Mouse (Mus musculus): ENCODE results near the gene Ubqln1. TPM values are rescaled to one million over a fixed set of nuclear protein-coding genes. Genes with fewer than 3 reads are reported as not detected.

Gene Ubqln1
- 135 TPM for polyA plus RNA-seq (2015; fragmentation: Illumina TruSeq; extraction: RNeasy Lipid Tissue Mini Kit (QIAGEN cat#74804); ENCODE audit: low read depth, low replicate concordance)

GRCm38 (mm10) chr13:58215592-58216341, at the start of gene Ubqln1:
Gene Ubqln1 (minus strand): TSS chr13:58215653.

GRCm38 (mm10) chr13:58157447-58158098, 57.9 kb downstream of the Ubqln1 start, which contains the start of gene Idnk:
Gene Idnk (plus strand): TSS chr13:58157649.

DNA sequence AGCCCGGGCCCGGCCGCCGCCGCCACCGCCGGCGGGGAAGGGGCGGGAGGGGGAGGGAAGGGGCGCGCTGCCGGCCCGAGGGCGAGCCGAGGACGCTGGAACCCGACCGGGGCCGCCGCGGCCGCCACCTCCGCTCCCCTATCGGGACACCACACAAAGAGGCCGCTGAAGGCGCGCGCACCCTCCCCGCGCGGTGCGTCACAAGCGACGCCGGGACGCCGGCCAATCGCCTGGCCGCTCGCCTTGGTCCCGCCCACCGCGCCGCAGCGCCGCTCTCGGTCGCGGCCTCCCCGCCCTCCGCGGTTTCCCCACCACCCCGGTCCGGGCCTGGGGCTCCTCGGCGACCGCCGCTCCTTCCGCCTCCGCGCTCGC, 87.1 kb downstream of the Ubqln1 start, which contains the start of gene Hnrnpa0:
Gene Hnrnpa0, minus strand, starts transcription at position 161 of the 372 bp plus-strand sequence.

Other genes with a start within 250 kb of the Ubqln1 start
- gene Klhl3, start 102.1 kb downstream of the Ubqln1 start, polyA plus RNA-seq (2015; fragmentation: Illumina TruSeq; extraction: RNeasy Lipid Tissue Mini Kit (QIAGEN cat#74804); ENCODE audit: low read depth, low replicate concordance): 17.8 TPM
- 67.2 TPM for gene Hnrnpa0, start 87.1 kb downstream of the Ubqln1 start, polyA plus RNA-seq (2015; fragmentation: Illumina TruSeq; extraction: RNeasy Lipid Tissue Mini Kit (QIAGEN cat#74804); ENCODE audit: low read depth, low replicate concordance)
- gene Idnk, start 58.0 kb downstream of the Ubqln1 start, polyA plus RNA-seq (2015; fragmentation: Illumina TruSeq; extraction: RNeasy Lipid Tissue Mini Kit (QIAGEN cat#74804); ENCODE audit: low read depth, low replicate concordance): 34.8 TPM
- gene Gkap1, start 60.0 kb upstream of the Ubqln1 start, polyA plus RNA-seq (2015; fragmentation: Illumina TruSeq; extraction: RNeasy Lipid Tissue Mini Kit (QIAGEN cat#74804); ENCODE audit: low read depth, low replicate concordance): 30.4 TPM
- 2.1 TPM for gene Kif27, start 143.5 kb upstream of the Ubqln1 start, polyA plus RNA-seq (2015; fragmentation: Illumina TruSeq; extraction: RNeasy Lipid Tissue Mini Kit (QIAGEN cat#74804); ENCODE audit: low read depth, low replicate concordance)
- 6.0 TPM for gene 2210016F16Rik, start 169.6 kb upstream of the Ubqln1 start, polyA plus RNA-seq (2015; fragmentation: Illumina TruSeq; extraction: RNeasy Lipid Tissue Mini Kit (QIAGEN cat#74804); ENCODE audit: low read depth, low replicate concordance)
- 17.2 TPM for gene Rmi1, start 186.6 kb upstream of the Ubqln1 start, polyA plus RNA-seq (2015; fragmentation: Illumina TruSeq; extraction: RNeasy Lipid Tissue Mini Kit (QIAGEN cat#74804); ENCODE audit: low read depth, low replicate concordance)
- gene Hnrnpk, start 187.7 kb upstream of the Ubqln1 start, polyA plus RNA-seq (2015; fragmentation: Illumina TruSeq; extraction: RNeasy Lipid Tissue Mini Kit (QIAGEN cat#74804); ENCODE audit: low read depth, low replicate concordance): 485 TPM

All from brain, adult 10 weeks (tissue).